Mouse (Mus musculus) left cerebral cortex, postnatal 10 days (tissue): ENCODE measurements at regions not wholly inside any gene's neighbourhood (a gene's known extent, or its start where the extent isn't known, plus 50 kb on each side); places are given as distances from the start of the nearest gene placed in this dataset.

Experiments
- DNase-seq, 2 experiments: peaks; one replicate each; pipeline ENCODE4 v3.0.0; 2021 to 2022; ENCODE audit warnings: low spot score in 2 of 2, mixed read lengths in 1 of 2; ENCODE audit errors: extremely low spot score in 1 of 2
- intact Hi-C: fragments of 180-260 bp; cut with DNase I; formaldehyde crosslinking; loops from one replicate; pipeline ENCODE4 v1.15.1; 2025

DNA sequence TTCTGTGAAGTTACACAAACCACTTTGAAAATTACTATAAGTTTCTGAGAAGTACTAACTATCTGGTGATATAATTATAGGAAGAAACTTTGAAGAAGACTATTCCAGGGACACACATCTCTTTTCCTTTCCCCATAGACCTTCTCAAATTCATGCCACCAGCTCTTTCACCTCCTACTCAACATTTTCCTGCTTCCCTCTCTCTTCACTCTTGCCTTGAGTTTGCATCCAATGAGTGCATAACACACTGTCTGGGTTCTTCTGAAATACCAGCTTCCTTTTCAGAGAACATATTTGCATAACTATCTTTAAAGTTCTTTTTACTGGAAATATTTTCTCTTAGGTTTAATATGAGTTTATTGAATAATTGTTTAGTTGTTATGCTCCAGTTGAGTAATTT lies 451.9 kb upstream of the Rgs18 start:
- DNase-seq: peak in 1 of 2 experiments; percentile 2
- intact Hi-C loops: no loop called here
